Mouse (Mus musculus) heart, embryonic 14.5 days (tissue): ENCODE measurements around the gene Creld2. TPM values are rescaled to one million over a fixed set of nuclear protein-coding genes. Genes with fewer than 3 reads are reported as not detected.
"Not testable (repeated sequence)": the region's sequence is repeated elsewhere in the genome, so short reads cannot be mapped to it uniquely, and the experiment has no call there.

Source experiments
- ATAC-seq: fragments of 200-750 bp; cut with Nextera tagmentation; 2 replicates; pipeline ENCODE4 v1.8.0; 2017; ENCODE audit warnings: low read depth, moderate TSS enrichment; ENCODE audit not compliant: insufficient number of reproducible peaks, insufficient read depth, low FRiP score
- H3K27ac ChIP-seq, 2 experiments: fragments of 200-500 bp in 1 of 2; fragments of 300-500 bp in 1 of 2; sonication (generic) in 1 of 2; replicated peaks in 1 of 2; 2 replicates each; pipeline ENCODE4 v1.5.1; 2012 to 2014; ENCODE audit warnings: low read depth in 2 of 2, low read length in 2 of 2, control low read depth in 1 of 2, mild to moderate bottlenecking in 1 of 2, mixed read lengths in 1 of 2; ENCODE audit not compliant: control insufficient read depth in 1 of 2, insufficient read depth in 1 of 2
- H3K27me3 ChIP-seq: fragments of 300-500 bp; sonication (generic); 2 replicates; pipeline ENCODE4 v1.6.1; 2014; ENCODE audit warnings: mild to moderate bottlenecking, low read length, control low read depth; ENCODE audit not compliant: control insufficient read depth, insufficient read depth
- H3K36me3 ChIP-seq: fragments of 300-500 bp; sonication (generic); 2 replicates; pipeline ENCODE4 v1.6.1; 2014; ENCODE audit warnings: mild to moderate bottlenecking, control low read depth, low read length, mixed read lengths; ENCODE audit not compliant: control insufficient read depth, insufficient read depth
- H3K4me1 ChIP-seq, 2 experiments: fragments of 200-500 bp in 1 of 2; fragments of 300-500 bp in 1 of 2; sonication (generic) in 1 of 2; 2 replicates each; pipeline ENCODE4 v1.6.1; 2012 to 2014; ENCODE audit warnings: low read length in 2 of 2, control low read depth in 1 of 2, mixed read lengths in 1 of 2; ENCODE audit not compliant: control insufficient read depth in 2 of 2, insufficient read depth in 2 of 2
- H3K4me2 ChIP-seq: fragments of 300-500 bp; sonication (generic); 2 replicates; pipeline ENCODE4 v1.6.1; 2014; ENCODE audit warnings: mild to moderate bottlenecking, low read length
- H3K4me3 ChIP-seq, 2 experiments: fragments of 200-500 bp in 1 of 2; fragments of 300-500 bp in 1 of 2; sonication (generic) in 1 of 2; 2 replicates each; pipeline ENCODE4 v1.5.1; 2012 to 2014; ENCODE audit warnings: low read length in 2 of 2, mild to moderate bottlenecking in 2 of 2, control low read depth in 1 of 2, low read depth in 1 of 2, moderate library complexity in 1 of 2; ENCODE audit not compliant: control insufficient read depth in 1 of 2, insufficient read depth in 1 of 2
- H3K9ac ChIP-seq: fragments of 300-500 bp; sonication (generic); 2 replicates; pipeline ENCODE4 v1.6.1; 2014; ENCODE audit warnings: mild to moderate bottlenecking, low read length
- H3K9me3 ChIP-seq: fragments of 300-500 bp; sonication (generic); 2 replicates; pipeline ENCODE4 v1.6.1; 2016; ENCODE audit warnings: low read length, control low read depth; ENCODE audit not compliant: control insufficient read depth
- WGBS: fragments of 180-500 bp; shearing (Covaris S2); extraction: QIAGEN DNeasy Blood & Tissue Kit; methylation state at CpG from one replicate; pipeline ENCODE4 v1.1.7; 2014; 5-methylcytosine and 5-hydroxymethylcytosine counted together
- polyA plus RNA-seq: library from polyadenylated mRNA; unstranded; fragments of >200 nt; fragmentation: Nextera tagmentation; extraction: Ambion mirVana; gene quantifications from 2 replicates; pipeline ENCODE4 v1.2.1, GENCODE M21; 2014

Creld2 gene
- 46.3 and 53.1 TPM in 2 replicates for polyA plus RNA-seq

- Histone ChIP-seq H3K27me3 (no peaks in the 10 kb centered on the region), H3K4me2 (peak within 1 kb of the TSS; percentile 79), H3K27ac (peak within 1 kb of the TSS; percentile 68 to 76; a peak in 3 of 4 replicates), H3K9me3 (no peaks in the 10 kb centered on the region), H3K9ac (peak within 1 kb of the TSS; percentile 90), H3K4me3 (peak within 1 kb of the TSS; percentile 89 to 92), H3K4me1 (peaks cover 8 to 17% of the 10 kb centered on the region in 2 experiments), H3K36me3 (peaks cover 56% of the 10 kb centered on the region)
- under 1% methylated on average over 88 of the region's 88 CpGs for WGBS
- ATAC-seq, result peak; percentile 97
Measured at GRCm38 (mm10) chr15:88819026-88819905, at the start of gene Creld2, which contains the start of gene Alg12. Gene Creld2, plus strand, starts transcription at chr15:88819646. Gene Alg12, minus strand, starts transcription at chr15:88819318.

GRCm38 (mm10) chr15:88774630-88775029 is 44.8 kb upstream of the Creld2 start:
- H3K27ac ChIP-seq, H3K27me3 ChIP-seq, H3K4me1 ChIP-seq, H3K9ac ChIP-seq, ATAC-seq, H3K4me3 ChIP-seq, H3K9me3 ChIP-seq, H3K4me2 ChIP-seq: not testable (repeated sequence)
- 91% methylated on average over 5 of the region's 5 CpGs for WGBS
- H3K36me3 ChIP-seq, result peaks cover 41% of the 10 kb centered on the region

DNA sequence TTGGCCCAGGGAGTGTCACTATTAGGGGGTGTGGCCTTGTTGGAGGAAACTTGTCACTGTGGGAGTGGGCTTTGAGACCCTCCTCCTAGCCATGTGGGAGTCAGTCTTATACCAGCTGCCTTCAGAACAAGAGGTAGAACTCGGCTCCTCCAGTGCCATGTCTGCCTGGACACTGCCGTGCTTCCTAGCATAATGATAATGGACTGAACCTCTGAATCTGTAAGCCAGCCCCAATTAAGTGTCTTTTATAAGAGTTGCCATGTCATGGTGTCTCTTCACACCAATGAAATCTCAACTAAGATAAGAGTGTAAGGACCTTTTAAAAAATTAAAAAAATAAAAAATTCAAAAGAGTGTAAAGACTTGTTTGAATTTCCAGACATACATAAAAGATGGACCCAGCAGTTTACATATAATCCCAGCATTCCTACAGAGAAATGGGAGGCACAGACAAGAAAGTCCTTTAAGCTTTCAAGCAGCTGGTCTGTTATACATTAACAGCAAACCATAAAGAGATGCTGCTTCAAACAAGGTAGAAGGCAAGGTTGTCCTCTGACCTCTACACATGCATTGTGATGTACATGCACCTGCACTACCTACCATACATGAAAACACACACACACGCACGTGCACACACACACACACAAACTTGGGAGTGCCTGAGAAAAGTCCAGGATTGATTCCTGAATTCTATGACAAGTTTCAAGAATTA is 27.2 kb upstream of the Creld2 start:
- Histone ChIP-seq H3K27me3 (no peaks in the 10 kb centered on the region), H3K9ac (no peak overlapping the region), H3K4me2 (no peak overlapping the region), H3K4me3 (no peak overlapping the region), H3K36me3 (no peaks in the 10 kb centered on the region), H3K4me1 (no peaks in the 10 kb centered on the region), H3K27ac (no peak overlapping the region), H3K9me3 (no peaks in the 10 kb centered on the region)
- ATAC-seq, result no peak
- WGBS, result 80% methylated on average over 4 of the region's 4 CpGs

DNA sequence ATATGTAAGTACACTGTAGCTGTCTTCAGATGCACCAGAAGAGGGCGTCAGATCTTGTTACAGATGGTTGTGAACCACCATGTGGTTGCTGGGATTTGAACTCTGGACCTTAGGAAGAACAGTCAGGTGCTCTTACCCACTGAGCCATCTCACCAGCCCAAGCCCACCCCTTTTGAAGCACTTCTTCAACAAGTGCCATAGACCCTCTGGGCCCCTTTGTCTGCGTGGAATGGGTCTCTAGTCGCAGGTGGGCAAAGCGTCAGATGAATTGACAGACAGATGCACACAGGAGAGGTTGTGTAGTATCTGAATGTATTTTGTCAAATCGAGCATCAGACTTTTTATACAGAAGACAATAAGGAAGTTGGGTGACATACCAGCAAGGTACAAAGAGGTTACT is 24.7 kb upstream of the Creld2 start:
- WGBS, result 86% methylated on average over 4 of the region's 5 CpGs
- not testable (repeated sequence) for H3K4me3 ChIP-seq, ATAC-seq, H3K4me1 ChIP-seq, H3K4me2 ChIP-seq, H3K9ac ChIP-seq, H3K27ac ChIP-seq, H3K27me3 ChIP-seq, H3K9me3 ChIP-seq, H3K36me3 ChIP-seq

GRCm38 (mm10) chr15:88799950-88800371 is 19.5 kb upstream of the Creld2 start:
- ATAC-seq, result no peak
- Histone ChIP-seq H3K4me1 (no peaks in the 10 kb centered on the region), H3K36me3 (peaks cover 18% of the 10 kb centered on the region), H3K4me3 (no peak overlapping the region), H3K27ac (no peak overlapping the region), H3K9ac (no peak overlapping the region), H3K9me3 (no peaks in the 10 kb centered on the region), H3K4me2 (no peak overlapping the region), H3K27me3 (no peaks in the 10 kb centered on the region)
- 73% methylated on average over 11 of the region's 11 CpGs for WGBS

GRCm38 (mm10) chr15:88800921-88801354 is 18.5 kb upstream of the Creld2 start:
- WGBS, result 76% methylated on average over 6 of the region's 6 CpGs
- no peak overlapping the region for H3K27ac ChIP-seq
- H3K27me3 ChIP-seq, result no peaks in the 10 kb centered on the region
- no peaks in the 10 kb centered on the region for H3K9me3 ChIP-seq
- no peak for ATAC-seq
- no peak overlapping the region for H3K9ac ChIP-seq
- H3K36me3 ChIP-seq, result peaks cover 27% of the 10 kb centered on the region
- H3K4me1 ChIP-seq, result no peaks in the 10 kb centered on the region
- no peak overlapping the region for H3K4me3 ChIP-seq
- no peak overlapping the region for H3K4me2 ChIP-seq

- ATAC-seq, result no peak
- Histone ChIP-seq H3K4me2 (no peak overlapping the region), H3K4me1 (no peaks in the 10 kb centered on the region), H3K4me3 (no peak overlapping the region), H3K36me3 (peaks cover 35% of the 10 kb centered on the region), H3K27ac (no peak overlapping the region), H3K27me3 (no peaks in the 10 kb centered on the region), H3K9me3 (no peaks in the 10 kb centered on the region), H3K9ac (no peak overlapping the region)
- 88% methylated on average over 3 of the region's 3 CpGs for WGBS
Measured at GRCm38 (mm10) chr15:88801903-88802302, 17.5 kb upstream of the Creld2 start.
